Comparison of ENCODE assay signal across 19 mouse cellular contexts in the genomic region with DNA sequence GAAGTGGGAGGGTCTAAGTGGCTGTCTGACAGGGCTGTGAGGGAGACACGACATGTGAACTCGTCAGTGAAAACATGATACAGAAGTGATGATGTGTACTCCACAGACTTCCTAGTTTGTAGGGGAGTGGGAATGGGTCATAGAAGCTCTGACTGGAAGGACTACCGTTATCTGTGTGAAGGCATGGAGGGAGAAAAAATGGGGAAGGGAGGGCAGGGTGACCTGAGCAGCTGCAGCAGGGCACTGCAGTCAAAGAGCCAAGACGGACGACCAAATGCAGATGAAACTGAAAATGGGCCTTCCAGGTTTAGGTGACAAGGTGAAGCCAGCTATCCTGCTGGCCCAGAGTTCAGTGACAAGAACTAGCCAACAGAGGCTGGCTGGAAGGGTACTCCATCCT.
A peak's percentile ranks its signal among the peaks of the same experiment; 100 is the strongest.
DNase-seq lines count a peak whose midpoint lies in the region; ATAC-seq lines count a peak whose summit lies in the region.
"Had no signal": no experiment of that assay in that cellular context is flagged by ENCODE, and none has a peak within 500 bp of the region (broad histone marks: within the 10 kb centered on the region; RNA-seq: fewer than 3 reads in every experiment).

No protein-coding gene starts in this region.

- H3K9ac ChIP-seq in heart, embryonic 11.5 days (ENCODE audit: low read depth, low read length): no peak overlapping the region
- no peak overlapping the region for H3K9ac ChIP-seq in hindbrain, embryonic 14.5 days
- no peak overlapping the region for H3K9ac ChIP-seq in hindbrain, embryonic 11.5 days (ENCODE audit: low read depth, low read length)
- H3K9ac ChIP-seq in midbrain, embryonic 15.5 days: no peak overlapping the region
- H3K9ac ChIP-seq: embryonic facial prominence, embryonic 13.5 days; heart, embryonic 15.5 days; intestine, embryonic 15.5 days had no signal

- H3K27ac ChIP-seq in heart, embryonic 11.5 days (ENCODE audit: low read depth, low read length): peak overlapping the region; percentile 55; the same call in 1 of the 2 replicates
- no peak overlapping the region for H3K27ac ChIP-seq in hindbrain, embryonic 14.5 days
- H3K27ac ChIP-seq in hindbrain, embryonic 11.5 days (ENCODE audit: low read depth, low read length): no peak overlapping the region
- H3K27ac ChIP-seq in midbrain, embryonic 15.5 days: 0 out of 2 replicates have a peak overlapping the region, but pooled peaks have one; percentile 20
- no peak overlapping the region for H3K27ac ChIP-seq in midbrain, embryonic 10.5 days (replicated peaks)
- H3K27ac ChIP-seq: embryonic facial prominence, embryonic 13.5 days; gastrocnemius, adult 2 months; heart, embryonic 15.5 days; intestine, embryonic 15.5 days had no signal

- no peaks in the 10 kb centered on the region for H3K9me3 ChIP-seq in heart, embryonic 11.5 days (replicated peaks; ENCODE audit: control insufficient read depth, low read length)
- no peaks in the 10 kb centered on the region for H3K9me3 ChIP-seq in hindbrain, embryonic 14.5 days (ENCODE audit: control insufficient read depth, low read length)
- no peaks in the 10 kb centered on the region for H3K9me3 ChIP-seq in hindbrain, embryonic 11.5 days (ENCODE audit: control insufficient read depth, low read length)
- no peaks in the 10 kb centered on the region for H3K9me3 ChIP-seq in midbrain, embryonic 15.5 days
- H3K9me3 ChIP-seq in midbrain, embryonic 10.5 days (replicated peaks): no peaks in the 10 kb centered on the region
- H3K9me3 ChIP-seq: embryonic facial prominence, embryonic 13.5 days; heart, embryonic 15.5 days; intestine, embryonic 15.5 days had no signal

- H3K36me3 ChIP-seq in heart, embryonic 11.5 days (ENCODE audit: control insufficient read depth, insufficient read depth, low read length): peaks cover 29% of the 10 kb centered on the region
- H3K36me3 ChIP-seq in hindbrain, embryonic 14.5 days (replicated peaks; ENCODE audit: control insufficient read depth, insufficient read depth): peaks cover 86% of the 10 kb centered on the region
- peaks cover 15% of the 10 kb centered on the region for H3K36me3 ChIP-seq in hindbrain, embryonic 11.5 days (ENCODE audit: control insufficient read depth, insufficient read depth, low read length)
- peaks cover 31% of the 10 kb centered on the region for H3K36me3 ChIP-seq in midbrain, embryonic 15.5 days (replicated peaks)
- peaks cover 84% of the 10 kb centered on the region for H3K36me3 ChIP-seq in midbrain, embryonic 10.5 days

- no peaks in the 10 kb centered on the region for H3K27me3 ChIP-seq in heart, embryonic 11.5 days (ENCODE audit: control insufficient read depth, insufficient read depth, low read length)
- no peaks in the 10 kb centered on the region for H3K27me3 ChIP-seq in hindbrain, embryonic 14.5 days (ENCODE audit: control insufficient read depth, insufficient read depth, low read length)
- H3K27me3 ChIP-seq in hindbrain, embryonic 11.5 days (ENCODE audit: control insufficient read depth, insufficient read depth, low read length): no peaks in the 10 kb centered on the region
- H3K27me3 ChIP-seq in midbrain, embryonic 15.5 days (replicated peaks): no peaks in the 10 kb centered on the region
- H3K27me3 ChIP-seq in midbrain, embryonic 10.5 days (ENCODE audit: low read depth, poor library complexity, severe bottlenecking): no peaks in the 10 kb centered on the region
- H3K27me3 ChIP-seq: embryonic facial prominence, embryonic 13.5 days; heart, embryonic 15.5 days; intestine, embryonic 15.5 days had no signal

- H3K4me3 ChIP-seq in heart, embryonic 11.5 days (ENCODE audit: low read depth, low read length): no peak overlapping the region
- H3K4me3 ChIP-seq in hindbrain, embryonic 14.5 days (replicated peaks; ENCODE audit: low read length): no peak overlapping the region
- no peak overlapping the region for H3K4me3 ChIP-seq in hindbrain, embryonic 11.5 days (ENCODE audit: low read depth, low read length)
- H3K4me3 ChIP-seq in midbrain, embryonic 15.5 days: no peak overlapping the region
- no peak overlapping the region for H3K4me3 ChIP-seq in midbrain, embryonic 10.5 days
- H3K4me3 ChIP-seq: embryonic facial prominence, embryonic 13.5 days; gastrocnemius, adult 2 months; heart, embryonic 15.5 days; intestine, embryonic 15.5 days had no signal

- DNase-seq in heart, postnatal 4 days: no peak
- DNase-seq in hindbrain, embryonic 14.5 days (ENCODE audit: low spot score): no peak
- DNase-seq in hindbrain, embryonic 11.5 days (ENCODE audit: low spot score): no peak
- DNase-seq in midbrain, embryonic 10.5 days (ENCODE audit: low spot score): no peak
- DNase-seq: adrenal gland, adult 2 months; adrenal gland, postnatal 25 days; cerebellum, adult 18-20 months; cerebellum, adult 9-11 months; cerebellum, postnatal 36 days; gastrocnemius, adult 2 months; gastrocnemius, postnatal 25 days; heart, postnatal 36 days; kidney, adult 18-20 months had no signal

- no peak overlapping the region for H3K4me2 ChIP-seq in heart, embryonic 11.5 days
- H3K4me2 ChIP-seq in hindbrain, embryonic 14.5 days (replicated peaks): no peak overlapping the region
- H3K4me2 ChIP-seq in hindbrain, embryonic 11.5 days (replicated peaks; ENCODE audit: low read depth, low read length): no peak overlapping the region
- no peak overlapping the region for H3K4me2 ChIP-seq in midbrain, embryonic 15.5 days
- H3K4me2 ChIP-seq: embryonic facial prominence, embryonic 13.5 days; heart, embryonic 15.5 days; intestine, embryonic 15.5 days had no signal

- ATAC-seq in heart, embryonic 11.5 days (replicated peaks; ENCODE audit: insufficient number of reproducible peaks, low FRiP score, low TSS enrichment): 0 out of 2 replicates have a peak, but pooled peaks have one; percentile 42
- 0 out of 2 replicates have a peak, but pooled peaks have one; percentile 22 for ATAC-seq in hindbrain, embryonic 14.5 days (ENCODE audit: low FRiP score)
- ATAC-seq in hindbrain, embryonic 11.5 days (ENCODE audit: low FRiP score): no peak
- no peak for ATAC-seq in midbrain, embryonic 15.5 days (replicated peaks)
- ATAC-seq: forebrain, embryonic 14.5 days; intestine, embryonic 15.5 days had no signal

- H3K4me1 ChIP-seq in heart, embryonic 11.5 days (ENCODE audit: control insufficient read depth, insufficient read depth, low read length): peaks cover 7% of the 10 kb centered on the region
- H3K4me1 ChIP-seq in hindbrain, embryonic 14.5 days (replicated peaks; ENCODE audit: control insufficient read depth, insufficient read depth, low read length): no peaks in the 10 kb centered on the region
- H3K4me1 ChIP-seq in hindbrain, embryonic 11.5 days (replicated peaks; ENCODE audit: control insufficient read depth, insufficient read depth, low read length): no peaks in the 10 kb centered on the region
- no peaks in the 10 kb centered on the region for H3K4me1 ChIP-seq in midbrain, embryonic 15.5 days
- H3K4me1 ChIP-seq in midbrain, embryonic 10.5 days: no peaks in the 10 kb centered on the region
- H3K4me1 ChIP-seq: embryonic facial prominence, embryonic 13.5 days had no signal

- 44% methylated on average over 5 of the region's 5 CpGs for WGBS in heart, embryonic 11.5 days (ENCODE audit: insufficient replicate concordance)
- WGBS in hindbrain, embryonic 14.5 days: 77% methylated on average over 5 of the region's 5 CpGs
- WGBS in hindbrain, embryonic 11.5 days: 84% methylated on average over 5 of the region's 5 CpGs
- 78% methylated on average over 5 of the region's 5 CpGs for WGBS in midbrain, embryonic 15.5 days
- 90% methylated on average over 5 of the region's 5 CpGs for WGBS in midbrain, embryonic 10.5 days

Comparison
In these comparisons a context has a peak if more than half of its experiments do, and no peak if none do; other contexts are left out.
1. ATAC-seq: peak in heart, embryonic 11.5 days (single experiment) and hindbrain, embryonic 14.5 days (single experiment); none in hindbrain, embryonic 11.5 days (single experiment) and midbrain, embryonic 15.5 days (single experiment).
2. H3K27ac ChIP-seq: peak in heart, embryonic 11.5 days (single experiment) and midbrain, embryonic 15.5 days (single experiment); none in hindbrain, embryonic 14.5 days (single experiment), hindbrain, embryonic 11.5 days (single experiment) and midbrain, embryonic 10.5 days (single experiment).